Mouse (Mus musculus) forebrain, embryonic 13.5 days (tissue): ENCODE results near the gene Wnt7a. TPM values are rescaled to one million over a fixed set of nuclear protein-coding genes. Genes with fewer than 3 reads are reported as not detected.

Experiments used
- ATAC-seq: fragments of 200-750 bp; cut with Nextera tagmentation; 2 replicates; pipeline ENCODE4 v1.8.0; 2017
- H3K27ac ChIP-seq: fragments of 300-500 bp; sonication (generic); 2 replicates; pipeline ENCODE4 v1.5.1; 2015; ENCODE audit warnings: inconsistent platforms, mild to moderate bottlenecking, moderate library complexity
- H3K27me3 ChIP-seq: fragments of 300-500 bp; sonication (generic); 2 replicates; pipeline ENCODE4 v1.6.1; 2015; ENCODE audit warnings: mild to moderate bottlenecking, inconsistent platforms
- H3K36me3 ChIP-seq: fragments of 300-500 bp; sonication (generic); 2 replicates; pipeline ENCODE4 v1.6.1; 2015; ENCODE audit warnings: mild to moderate bottlenecking, inconsistent platforms; ENCODE audit not compliant: poor library complexity, severe bottlenecking
- H3K4me1 ChIP-seq: fragments of 300-500 bp; sonication (generic); 2 replicates; pipeline ENCODE4 v1.6.1; 2015; ENCODE audit warnings: inconsistent platforms
- H3K4me2 ChIP-seq: fragments of 300-500 bp; sonication (generic); 2 replicates; pipeline ENCODE4 v1.6.1; 2015; ENCODE audit warnings: inconsistent platforms, mild to moderate bottlenecking, moderate library complexity
- H3K4me3 ChIP-seq: fragments of 300-500 bp; sonication (generic); 2 replicates; pipeline ENCODE4 v1.5.1; 2015; ENCODE audit warnings: mild to moderate bottlenecking, inconsistent platforms
- H3K9ac ChIP-seq: fragments of 300-500 bp; sonication (generic); 2 replicates; pipeline ENCODE4 v1.6.1; 2015; ENCODE audit warnings: mild to moderate bottlenecking, inconsistent platforms
- H3K9me3 ChIP-seq: fragments of 300-500 bp; sonication (generic); replicated peaks from 2 replicates; pipeline ENCODE4 v1.6.1; 2016; ENCODE audit warnings: inconsistent platforms
- WGBS: fragments of 180-500 bp; shearing (Covaris S2); methylation state at CpG from one replicate; pipeline ENCODE4 v1.1.7; 2015; 5-methylcytosine and 5-hydroxymethylcytosine counted together
- polyA plus RNA-seq: library from polyadenylated mRNA; unstranded; fragments of >200 nt; fragmentation: Nextera tagmentation; extraction: Ambion mirVana; gene quantifications from 2 replicates; pipeline ENCODE4 v1.2.1, GENCODE M21; 2015

Gene Wnt7a
- polyA plus RNA-seq, 1 experiment from 2014 or later, result 21.9 TPM

DNA sequence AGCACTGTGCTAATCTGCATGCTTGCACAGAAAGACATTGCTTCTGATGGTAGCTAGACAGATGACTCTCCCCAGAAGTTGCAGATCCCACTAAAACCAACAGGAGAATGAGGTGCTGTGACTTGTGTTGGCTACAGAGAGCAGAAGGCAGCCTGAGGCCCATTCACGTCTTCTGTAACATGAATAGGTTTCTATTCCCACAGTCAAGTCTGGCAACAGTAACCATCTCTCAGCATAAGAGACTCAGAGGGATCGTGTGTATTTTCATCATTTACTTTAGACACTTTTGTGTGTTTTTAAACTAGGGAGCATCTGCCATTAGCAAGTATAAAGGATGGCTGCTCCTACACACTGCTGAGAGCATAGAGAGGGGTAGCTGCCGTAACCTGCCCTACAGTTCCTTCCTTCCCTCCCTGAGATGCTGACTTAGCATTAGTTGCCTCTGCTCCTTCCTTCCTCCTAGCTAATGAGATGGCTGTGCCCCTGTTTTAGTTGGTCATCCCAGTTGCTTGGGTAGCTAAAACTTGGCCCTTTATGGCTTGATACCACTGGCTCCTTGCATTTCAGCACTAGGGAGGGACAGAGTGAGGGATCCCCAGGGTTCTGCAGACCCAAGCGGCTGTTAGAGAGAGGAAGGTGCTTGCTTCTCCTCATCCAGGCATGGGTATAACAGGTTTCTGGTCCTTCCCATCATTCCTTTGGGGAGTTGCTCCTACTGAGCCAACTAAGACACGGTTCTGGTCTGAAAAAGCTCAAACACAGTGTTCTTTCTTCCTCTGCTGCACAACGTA is 52.1 kb downstream of the Wnt7a start:
- no peak overlapping the region for H3K4me2 ChIP-seq
- H3K4me1 ChIP-seq, result peaks cover 31% of the 10 kb centered on the region
- H3K9me3 ChIP-seq, result no peaks in the 10 kb centered on the region
- WGBS, result 76% methylated on average over 6 of the region's 6 CpGs
- H3K4me3 ChIP-seq, result no peak overlapping the region
- no peak overlapping the region for H3K27ac ChIP-seq
- H3K9ac ChIP-seq, result no peak overlapping the region
- peaks cover 34% of the 10 kb centered on the region for H3K36me3 ChIP-seq
- H3K27me3 ChIP-seq, result no peaks in the 10 kb centered on the region
- no peak for ATAC-seq

DNA sequence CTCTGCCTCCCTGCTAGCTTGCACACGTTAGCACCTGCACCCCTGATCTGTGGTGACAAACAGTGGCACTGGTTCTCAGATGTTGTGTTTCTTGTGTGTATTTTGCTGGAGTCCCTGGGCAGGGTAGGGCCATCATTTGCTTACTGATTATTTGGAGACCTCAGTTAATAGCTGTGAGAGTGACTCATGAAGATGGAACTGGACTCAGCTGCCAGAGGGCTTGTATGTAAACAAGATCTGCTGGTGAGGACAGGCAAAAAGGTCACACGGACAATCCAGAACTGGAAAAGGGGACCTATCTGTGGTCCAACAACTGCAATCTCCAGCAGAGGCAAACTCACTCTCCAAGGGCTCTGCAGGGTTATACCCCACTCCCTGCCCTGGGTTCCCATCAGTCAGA is 52.8 kb downstream of the Wnt7a start:
- Histone ChIP-seq H3K36me3 (peaks cover 29% of the 10 kb centered on the region), H3K9me3 (no peaks in the 10 kb centered on the region), H3K4me2 (no peak overlapping the region), H3K4me3 (no peak overlapping the region), H3K27ac (no peak overlapping the region), H3K9ac (no peak overlapping the region), H3K4me1 (peaks cover 31% of the 10 kb centered on the region), H3K27me3 (no peaks in the 10 kb centered on the region)
- WGBS, result 80% methylated on average over 2 of the region's 2 CpGs
- ATAC-seq, result no peak

DNA sequence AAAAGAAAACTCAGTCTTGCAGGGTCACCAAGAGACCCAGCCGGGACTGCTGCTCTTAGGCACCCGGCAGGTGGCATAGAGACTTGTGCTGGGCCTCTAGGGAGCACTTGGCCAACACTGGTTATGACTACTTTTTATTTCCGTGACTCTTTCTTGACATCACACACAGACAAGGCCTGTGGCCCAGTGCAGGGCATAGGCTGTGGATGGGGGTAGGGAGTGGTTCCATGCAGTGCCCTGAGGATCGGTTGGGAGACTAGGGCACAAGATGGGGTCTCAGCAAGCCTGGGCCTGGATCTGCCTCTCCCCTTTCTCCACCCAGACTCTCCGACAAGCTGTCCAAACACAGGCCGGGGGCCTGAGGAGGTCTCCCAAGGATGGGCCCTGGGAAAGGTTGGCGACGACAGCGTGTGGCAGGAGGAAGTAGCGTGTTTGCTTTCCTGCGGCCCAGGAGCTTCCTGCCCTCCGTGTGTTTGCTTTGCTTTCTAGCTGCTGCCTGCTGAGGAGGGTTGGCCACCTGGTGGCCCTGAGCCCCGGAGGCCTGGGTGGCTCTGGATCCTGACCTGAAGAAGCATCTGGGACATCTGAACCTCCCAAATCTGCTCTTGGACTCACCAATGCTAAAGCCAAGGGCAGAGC is 53.8 kb downstream of the Wnt7a start:
- Histone ChIP-seq H3K4me2 (no peak overlapping the region), H3K27ac (no peak overlapping the region), H3K27me3 (no peaks in the 10 kb centered on the region), H3K9ac (no peak overlapping the region), H3K4me1 (peaks cover 31% of the 10 kb centered on the region), H3K4me3 (no peak overlapping the region), H3K36me3 (peaks cover 19% of the 10 kb centered on the region), H3K9me3 (no peaks in the 10 kb centered on the region)
- ATAC-seq, result no peak
- 82% methylated on average over 13 of the region's 13 CpGs for WGBS

DNA sequence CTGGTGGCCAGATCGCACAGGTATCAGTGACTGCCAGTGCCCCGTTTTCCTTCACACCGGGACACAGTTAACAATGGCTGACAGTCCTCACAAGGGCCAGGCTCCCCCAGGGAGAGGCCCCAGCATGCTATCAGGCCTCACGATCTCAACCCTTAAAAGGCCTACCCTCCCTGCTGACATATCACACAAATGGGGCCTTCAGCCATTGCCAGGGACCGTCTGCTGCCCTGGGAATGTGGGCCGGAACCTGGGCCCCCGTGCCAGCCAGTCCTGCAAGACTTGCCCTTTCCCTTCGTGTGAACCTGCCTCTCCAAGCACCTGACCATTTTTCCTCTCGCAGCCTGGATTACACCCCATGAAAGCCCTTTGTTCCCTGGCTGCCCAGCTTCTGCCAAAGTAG is 61.5 kb downstream of the Wnt7a start:
- Histone ChIP-seq H3K4me3 (no peak overlapping the region), H3K4me1 (peaks cover 57% of the 10 kb centered on the region), H3K9me3 (no peaks in the 10 kb centered on the region), H3K9ac (no peak overlapping the region), H3K27ac (peak overlapping the region; percentile 95; the same call in 1 of the 2 replicates), H3K4me2 (no peak overlapping the region), H3K36me3 (no peaks in the 10 kb centered on the region), H3K27me3 (no peaks in the 10 kb centered on the region)
- WGBS, result 45% methylated on average over 9 of the region's 9 CpGs
- ATAC-seq, result no peak

DNA sequence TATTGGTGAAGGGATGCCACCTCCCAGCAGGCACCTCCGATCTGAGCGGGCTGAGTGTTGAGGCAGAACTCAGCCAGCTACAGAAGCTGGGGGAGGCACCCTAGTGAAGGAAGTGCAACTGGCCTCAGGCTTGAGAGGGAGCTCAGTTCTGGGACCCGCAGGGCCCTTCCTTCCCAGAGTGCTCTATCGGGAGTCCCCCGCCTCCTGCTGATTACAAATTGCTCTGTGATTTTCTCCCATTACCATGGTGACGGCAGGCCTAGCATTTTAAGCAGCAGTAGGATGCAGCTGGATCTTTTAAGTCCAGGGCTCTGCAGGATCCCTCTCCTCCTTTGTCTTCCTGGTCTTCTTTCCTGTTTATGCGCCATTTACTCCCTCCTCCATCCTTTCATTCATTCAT is 63.4 kb downstream of the Wnt7a start:
- Histone ChIP-seq H3K36me3 (no peaks in the 10 kb centered on the region), H3K4me1 (peaks cover 75% of the 10 kb centered on the region), H3K9ac (peak overlapping the region; percentile 47), H3K27ac (peak overlapping the region; percentile 95), H3K9me3 (no peaks in the 10 kb centered on the region), H3K27me3 (no peaks in the 10 kb centered on the region), H3K4me2 (peak overlapping the region; percentile 30), H3K4me3 (no peak overlapping the region)
- ATAC-seq, result peak; percentile 82
- WGBS, result 4% methylated on average over 7 of the region's 7 CpGs

DNA sequence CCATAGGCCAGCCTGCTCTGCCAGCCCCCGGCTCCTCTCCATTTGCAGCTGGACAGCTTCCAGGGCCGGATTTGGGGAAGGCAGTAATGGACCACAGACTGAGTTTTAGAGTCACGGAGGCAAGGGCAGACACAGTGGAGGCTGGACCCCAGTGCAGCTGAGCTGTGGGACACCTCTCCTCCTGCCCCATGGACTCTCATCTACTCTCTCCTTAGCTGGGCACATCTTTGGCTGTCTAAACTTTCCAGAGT is 64.3 kb downstream of the Wnt7a start:
- H3K36me3 ChIP-seq, result no peaks in the 10 kb centered on the region
- no peaks in the 10 kb centered on the region for H3K27me3 ChIP-seq
- H3K9me3 ChIP-seq, result no peaks in the 10 kb centered on the region
- WGBS, result 11% methylated on average over 3 of the region's 3 CpGs
- no peak overlapping the region for H3K4me3 ChIP-seq
- no peak for ATAC-seq
- peak overlapping the region; percentile 0; the same call in 1 of the 2 replicates for H3K4me2 ChIP-seq
- peaks cover 75% of the 10 kb centered on the region for H3K4me1 ChIP-seq
- peak overlapping the region; percentile 46 for H3K9ac ChIP-seq
- peak overlapping the region; percentile 95 for H3K27ac ChIP-seq

DNA sequence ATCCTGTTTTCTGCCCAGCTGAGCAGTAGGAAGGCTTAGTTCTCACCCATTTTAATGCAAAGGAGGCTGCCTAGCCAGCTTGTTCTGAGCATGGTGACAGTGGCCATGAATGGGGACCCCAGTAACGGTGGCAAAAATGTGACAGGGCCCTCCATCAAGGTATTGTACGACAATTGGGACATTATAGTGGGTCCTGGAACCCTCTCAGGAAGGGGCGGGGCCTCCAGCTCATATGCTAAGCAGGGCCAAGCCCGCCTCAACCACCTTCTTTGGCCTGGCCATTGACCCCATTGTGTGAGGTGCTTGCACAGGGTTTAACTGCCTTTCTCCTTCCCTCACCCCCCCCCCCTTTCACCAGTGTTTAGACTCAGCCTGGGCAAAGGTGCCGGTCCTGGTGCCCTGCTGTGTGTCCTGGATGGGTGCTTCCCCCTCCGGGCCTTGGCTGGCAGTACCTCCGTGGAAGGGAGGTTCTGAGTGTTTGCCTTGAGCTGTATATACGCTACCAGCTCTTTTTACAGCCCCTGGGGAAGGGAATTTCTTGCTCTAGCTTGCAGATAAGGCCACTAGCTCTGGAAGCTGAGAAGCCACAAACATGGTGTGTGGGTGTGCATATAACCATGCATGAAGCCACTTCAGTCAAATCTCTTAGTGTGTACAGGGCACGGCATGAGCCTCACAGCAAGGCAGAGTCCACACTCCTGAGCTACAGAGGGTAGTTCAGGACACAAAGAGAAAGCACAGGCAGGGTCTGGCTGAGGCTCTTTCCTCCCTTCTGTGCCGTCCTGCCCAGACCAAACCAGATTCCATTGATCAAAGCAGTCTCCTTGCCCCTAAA is 64.9 kb downstream of the Wnt7a start:
- Histone ChIP-seq H3K4me2 (peak overlapping the region; percentile 0; the same call in 1 of the 2 replicates), H3K4me3 (no peak overlapping the region), H3K27ac (peak overlapping the region; percentile 95), H3K9ac (peak overlapping the region; percentile 46), H3K4me1 (peaks cover 75% of the 10 kb centered on the region), H3K36me3 (no peaks in the 10 kb centered on the region), H3K9me3 (no peaks in the 10 kb centered on the region), H3K27me3 (no peaks in the 10 kb centered on the region)
- 4% methylated on average over 10 of the region's 10 CpGs for WGBS
- ATAC-seq, result peak; percentile 76

DNA sequence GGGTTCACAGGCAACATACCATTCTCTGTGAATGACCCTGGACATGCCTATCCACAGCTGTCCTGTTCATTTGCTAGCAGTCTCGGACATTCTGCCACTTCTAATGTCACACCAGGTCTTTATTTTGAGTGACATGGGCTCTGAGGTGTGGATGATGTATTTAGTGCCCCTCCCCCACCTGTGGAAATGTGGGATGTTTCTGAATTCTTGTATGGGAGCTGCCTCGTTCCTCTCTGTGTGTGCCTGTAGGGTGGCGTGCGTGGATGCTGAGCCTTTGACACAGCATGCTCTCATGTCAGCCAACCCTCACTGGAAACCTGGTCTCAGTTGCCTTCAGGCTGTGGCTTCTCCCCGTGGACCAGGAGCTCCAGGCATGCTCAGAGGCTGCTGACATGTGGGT is 66.1 kb downstream of the Wnt7a start:
- ATAC-seq, result no peak
- Histone ChIP-seq H3K4me3 (no peak overlapping the region), H3K36me3 (no peaks in the 10 kb centered on the region), H3K27me3 (no peaks in the 10 kb centered on the region), H3K4me1 (peaks cover 73% of the 10 kb centered on the region), H3K9me3 (no peaks in the 10 kb centered on the region), H3K4me2 (no peak overlapping the region), H3K27ac (peak overlapping the region; percentile 95), H3K9ac (peak overlapping the region; percentile 23; the same call in 1 of the 2 replicates)
- 23% methylated on average over 5 of the region's 5 CpGs for WGBS

DNA sequence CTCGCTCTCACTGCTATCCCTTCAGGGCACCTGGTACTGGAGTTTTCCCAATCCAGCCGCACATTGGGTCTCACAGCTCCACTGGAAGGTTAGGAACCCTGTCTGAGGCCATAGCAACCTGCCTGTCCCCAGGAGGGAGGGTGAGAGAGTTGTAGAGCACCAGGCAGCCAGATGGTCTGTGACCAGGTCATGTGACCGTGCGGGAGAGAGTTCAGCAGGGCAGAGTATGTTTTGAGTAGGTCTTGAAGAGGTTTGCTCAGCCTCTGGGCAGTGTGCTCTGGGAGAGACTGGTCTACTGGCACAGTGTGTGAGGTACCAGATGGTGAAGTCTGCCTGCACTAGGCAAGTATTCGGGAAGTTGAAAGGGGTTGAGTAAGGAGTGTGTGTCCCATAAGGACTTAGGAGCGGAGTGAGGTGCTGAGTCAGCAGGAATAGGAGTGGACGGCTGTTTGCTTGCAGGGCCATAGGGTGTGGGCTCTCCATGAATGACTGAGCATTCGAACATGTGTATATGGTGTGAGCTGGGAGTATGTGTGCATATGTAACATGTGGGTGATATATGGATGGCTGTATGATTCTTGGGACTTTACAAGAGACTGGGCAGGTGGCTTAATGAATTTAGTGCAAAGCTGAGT is 71.4 kb downstream of the Wnt7a start:
- no peak overlapping the region for H3K4me3 ChIP-seq
- H3K9me3 ChIP-seq, result no peaks in the 10 kb centered on the region
- peaks cover 32% of the 10 kb centered on the region for H3K4me1 ChIP-seq
- H3K4me2 ChIP-seq, result no peak overlapping the region
- peak; percentile 63 for ATAC-seq
- H3K27ac ChIP-seq, result no peak overlapping the region
- 80% methylated on average over 8 of the region's 8 CpGs for WGBS
- no peaks in the 10 kb centered on the region for H3K36me3 ChIP-seq
- H3K9ac ChIP-seq, result no peak overlapping the region
- H3K27me3 ChIP-seq, result no peaks in the 10 kb centered on the region

DNA sequence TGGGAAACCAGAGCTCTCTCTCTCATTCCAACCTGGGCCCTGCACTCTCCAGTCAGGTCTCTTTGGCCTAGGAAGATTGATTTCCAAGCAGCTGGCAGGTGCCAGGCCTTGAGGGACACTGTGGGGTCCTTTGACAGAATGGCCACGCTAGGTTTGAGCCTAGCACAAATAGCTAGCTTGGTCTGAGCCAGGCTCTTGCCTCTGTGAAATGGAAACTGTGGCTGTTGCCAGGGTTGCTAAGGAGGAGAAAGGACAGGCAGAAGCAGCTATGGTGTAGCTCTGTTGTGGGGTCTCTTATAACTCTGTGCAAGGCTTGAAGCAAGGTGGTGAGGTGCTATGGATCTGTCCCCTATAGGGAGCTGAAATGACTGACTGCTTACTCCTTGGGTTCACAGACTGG is 75.7 kb downstream of the Wnt7a start:
- Histone ChIP-seq H3K36me3 (no peaks in the 10 kb centered on the region), H3K9me3 (no peaks in the 10 kb centered on the region), H3K27ac (no peak overlapping the region), H3K27me3 (no peaks in the 10 kb centered on the region), H3K9ac (no peak overlapping the region), H3K4me3 (no peak overlapping the region), H3K4me2 (no peak overlapping the region), H3K4me1 (peaks cover 17% of the 10 kb centered on the region; the same call in 1 of the 2 replicates)
- 76% methylated on average over 1 of the region's 1 CpGs for WGBS
- ATAC-seq, result no peak

DNA sequence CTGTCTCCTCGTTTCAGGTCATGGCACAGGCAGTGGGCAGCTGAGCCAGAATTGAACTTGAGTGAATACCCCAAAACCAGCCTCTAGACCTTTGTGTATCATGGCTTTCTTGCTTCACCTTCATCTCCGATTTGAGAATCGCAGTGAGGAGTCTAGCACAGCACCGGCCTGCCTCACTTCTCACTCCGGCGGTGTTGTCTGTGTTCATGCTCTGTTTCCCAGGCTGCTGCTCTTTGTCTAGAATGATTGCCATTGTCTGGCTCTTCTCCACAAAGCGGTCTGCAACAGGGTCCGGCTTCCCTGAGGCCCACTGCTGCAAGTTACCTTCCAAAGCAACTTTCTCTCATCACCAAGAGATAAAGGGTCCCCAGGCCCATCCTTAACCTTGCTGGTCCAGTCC is 79.3 kb downstream of the Wnt7a start:
- no peaks in the 10 kb centered on the region for H3K27me3 ChIP-seq
- H3K9ac ChIP-seq, result no peak overlapping the region
- ATAC-seq, result no peak
- no peaks in the 10 kb centered on the region for H3K9me3 ChIP-seq
- H3K4me2 ChIP-seq, result no peak overlapping the region
- no peak overlapping the region for H3K4me3 ChIP-seq
- H3K27ac ChIP-seq, result no peak overlapping the region
- 82% methylated on average over 8 of the region's 8 CpGs for WGBS
- H3K36me3 ChIP-seq, result no peaks in the 10 kb centered on the region
- H3K4me1 ChIP-seq, result peaks cover 5% of the 10 kb centered on the region; the same call in 1 of the 2 replicates

DNA sequence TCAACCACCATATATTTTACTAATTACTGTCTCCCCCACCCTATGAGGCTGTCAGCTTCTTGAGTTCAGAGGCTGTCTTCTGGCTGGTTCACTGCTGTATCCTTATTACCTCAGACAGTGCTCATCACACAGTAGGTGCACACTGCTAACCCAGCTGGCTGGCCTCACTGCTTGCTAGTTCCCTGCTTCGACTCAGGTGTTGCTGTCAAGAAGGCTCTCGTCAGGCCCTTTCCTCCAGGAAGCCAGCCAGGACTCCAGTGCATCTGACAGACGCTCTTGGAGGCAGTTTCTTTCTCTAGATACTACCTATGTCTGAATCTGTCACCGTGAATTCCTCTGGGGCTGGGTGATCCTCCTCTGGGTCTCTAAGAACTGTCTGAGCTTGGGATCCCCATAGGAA is 85.6 kb downstream of the Wnt7a start:
- Histone ChIP-seq H3K27ac (peak overlapping the region; percentile 80; the same call in 1 of the 2 replicates), H3K4me2 (no peak overlapping the region), H3K36me3 (no peaks in the 10 kb centered on the region), H3K4me3 (no peak overlapping the region), H3K4me1 (peaks cover 39% of the 10 kb centered on the region), H3K9ac (no peak overlapping the region), H3K9me3 (no peaks in the 10 kb centered on the region), H3K27me3 (no peaks in the 10 kb centered on the region)
- 91% methylated on average over 4 of the region's 4 CpGs for WGBS
- no peak for ATAC-seq
